Mouse (Mus musculus) embryonic fibroblast, embryonic 13.5 days (primary cell): ENCODE results near the gene Tnfaip2.

Source experiments
- CTCF ChIP-seq: IDR thresholded peaks from 2 replicates; pipeline ENCODE4 v1.5.1; 2011; ENCODE audit warnings: mild to moderate bottlenecking, control low read depth, low read length, moderate library complexity, borderline replicate concordance; ENCODE audit not compliant: insufficient read depth
- POLR2A ChIP-seq: IDR thresholded peaks from 2 replicates; pipeline ENCODE4 v1.6.1; 2011; ENCODE audit warnings: low read depth, mild to moderate bottlenecking, control low read depth, low read length, moderate library complexity

GRCm38 (mm10) chr12:111485652-111486306 is 43.5 kb downstream of the Tnfaip2 start, which contains the start of gene Gm266:
- TF ChIP-seq CTCF: no peak
- no peak for TF ChIP-seq POLR2A
